In genomic region chr2:40223708-40224107, GRCm38 (mm10) we compare ENCODE assay signal across 28 mouse cellular contexts.
"Had no signal": no experiment of that assay in that cellular context is flagged by ENCODE, and none has a peak within 500 bp of the region (broad histone marks: within the 10 kb centered on the region; RNA-seq: fewer than 3 reads in every experiment).

No protein-coding gene starts in this region.

- H3K36me3 ChIP-seq: heart, embryonic 13.5 days; heart, embryonic 15.5 days; hindbrain, embryonic 12.5 days; hindbrain, embryonic 15.5 days; kidney, embryonic 15.5 days; limb, embryonic 10.5 days; limb, embryonic 12.5 days; liver, embryonic 13.5 days; liver, embryonic 15.5 days had no signal

- ATAC-seq: hindbrain, postnatal 0 days; intestine, embryonic 16.5 days; liver, postnatal 0 days had no signal

- H3K27me3 ChIP-seq: heart, embryonic 13.5 days; heart, embryonic 15.5 days; hindbrain, embryonic 12.5 days; hindbrain, embryonic 15.5 days; kidney, embryonic 15.5 days; limb, embryonic 12.5 days; liver, embryonic 13.5 days; liver, embryonic 15.5 days had no signal

- H3K4me3 ChIP-seq: heart, adult 2 months; heart, embryonic 13.5 days; heart, embryonic 15.5 days; hindbrain, embryonic 12.5 days; hindbrain, embryonic 15.5 days; kidney, embryonic 15.5 days; left cerebral cortex, adult 2 months; limb, embryonic 10.5 days; limb, embryonic 12.5 days; liver, embryonic 13.5 days; liver, embryonic 15.5 days had no signal

- H3K9me3 ChIP-seq: heart, embryonic 13.5 days; heart, embryonic 15.5 days; hindbrain, embryonic 12.5 days; hindbrain, embryonic 15.5 days; kidney, embryonic 15.5 days; limb, embryonic 10.5 days; limb, embryonic 12.5 days; liver, embryonic 13.5 days; liver, embryonic 15.5 days had no signal

- H3K9ac ChIP-seq: heart, embryonic 13.5 days; heart, embryonic 15.5 days; hindbrain, embryonic 12.5 days; hindbrain, embryonic 15.5 days; kidney, embryonic 15.5 days; limb, embryonic 12.5 days; liver, embryonic 13.5 days; liver, embryonic 15.5 days; liver, postnatal 0 days had no signal

- H3K4me2 ChIP-seq: heart, embryonic 11.5 days; heart, embryonic 13.5 days; heart, embryonic 15.5 days; hindbrain, embryonic 12.5 days; hindbrain, embryonic 15.5 days; kidney, embryonic 15.5 days; limb, embryonic 12.5 days; liver, embryonic 11.5 days; liver, embryonic 13.5 days; liver, embryonic 15.5 days had no signal

- H3K27ac ChIP-seq: heart, adult 2 months; heart, embryonic 13.5 days; heart, embryonic 15.5 days; hindbrain, embryonic 12.5 days; hindbrain, embryonic 15.5 days; hindbrain, postnatal 0 days; kidney, embryonic 15.5 days; kidney, postnatal 0 days; left cerebral cortex, adult 2 months; limb, embryonic 10.5 days; limb, embryonic 12.5 days; liver, embryonic 13.5 days; liver, embryonic 15.5 days had no signal

- H3K4me1 ChIP-seq: heart, embryonic 13.5 days; heart, embryonic 15.5 days; hindbrain, embryonic 12.5 days; hindbrain, embryonic 15.5 days; kidney, embryonic 15.5 days; limb, embryonic 10.5 days; limb, embryonic 12.5 days; liver, embryonic 13.5 days; liver, embryonic 15.5 days had no signal

- DNase-seq: gastrocnemius, postnatal 14 days; gastrocnemius, postnatal 36 days; heart, adult 11 months; heart, adult 2 months; heart, postnatal 14 days; heart, postnatal 36 days; kidney, adult 11 months; kidney, adult 2 months; kidney, adult 9 months; kidney, postnatal 14 days; kidney, postnatal 36 days; liver; liver, embryonic 13.5 days; liver, postnatal 0 days had no signal
